Mouse (Mus musculus) ZHBTc4 (cell line): ENCODE measurements around the gene Abat.

ENCODE experiments used
- DNase-seq: peaks from one replicate; pipeline ENCODE4 v3.0.0-alpha.2; 2011; ENCODE audit warnings: low read depth, low spot score

Gene Abat

DNA sequence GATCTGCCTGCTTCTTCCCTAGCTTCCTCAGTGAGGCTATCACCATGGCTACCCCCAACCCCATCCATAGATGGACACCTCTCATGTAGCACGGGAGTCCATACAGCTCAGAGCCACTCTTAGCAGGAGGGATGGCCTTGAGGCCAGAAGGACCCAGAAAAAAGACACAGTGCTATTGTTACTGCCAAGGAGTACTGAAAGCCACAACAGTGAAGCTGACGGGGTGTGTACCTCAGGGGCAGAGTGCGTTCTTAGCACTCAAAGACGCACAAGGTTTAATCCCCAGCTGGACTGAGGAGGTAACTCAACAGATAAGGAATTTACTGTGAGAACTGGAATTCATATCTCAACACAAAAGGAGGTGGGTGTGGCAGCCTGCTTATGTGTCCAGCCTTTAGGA is 59.8 kb downstream of the Abat start:
- peak; percentile 35 for DNase-seq

DNA sequence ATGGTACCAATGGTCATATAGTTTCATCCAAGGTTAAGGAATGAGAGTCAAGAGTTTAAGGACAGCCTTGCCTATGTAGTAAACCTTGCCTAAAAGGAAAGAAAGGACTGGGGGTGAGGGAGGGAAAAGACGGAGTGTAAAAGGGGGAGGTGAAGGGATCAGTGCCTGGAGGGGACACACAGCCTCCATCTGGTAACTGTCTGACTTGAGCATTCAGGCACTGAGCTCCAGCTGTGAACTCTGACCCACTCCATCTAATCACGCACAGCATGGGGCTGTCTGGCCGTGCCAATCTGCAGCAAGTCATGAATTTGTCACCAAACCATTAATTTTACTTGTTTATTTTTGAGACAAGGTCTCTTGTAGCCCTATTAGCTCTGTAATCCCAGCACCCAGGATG is 60.5 kb downstream of the Abat start:
- peak; percentile 41 for DNase-seq

DNA sequence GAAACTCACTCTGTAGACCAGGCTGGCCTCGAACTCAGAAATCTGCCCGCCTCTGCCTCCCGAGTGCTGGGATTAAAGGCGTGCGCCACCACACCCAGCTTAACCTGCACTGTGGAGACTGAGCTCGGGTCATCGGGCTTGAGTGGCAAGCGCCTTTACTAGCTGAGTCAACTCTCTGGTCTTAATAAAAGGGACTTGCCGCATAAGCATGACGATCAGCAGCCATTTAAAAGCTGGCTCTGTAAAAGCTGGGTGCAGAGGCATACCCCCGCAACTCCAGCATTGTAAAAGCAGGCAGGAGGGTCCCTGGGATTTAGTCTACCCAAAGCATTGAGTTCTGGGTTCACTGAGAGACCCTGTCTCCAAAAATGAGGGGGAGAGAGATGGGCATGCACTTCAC is 61.1 kb downstream of the Abat start:
- DNase-seq, result peak; percentile 30

DNA sequence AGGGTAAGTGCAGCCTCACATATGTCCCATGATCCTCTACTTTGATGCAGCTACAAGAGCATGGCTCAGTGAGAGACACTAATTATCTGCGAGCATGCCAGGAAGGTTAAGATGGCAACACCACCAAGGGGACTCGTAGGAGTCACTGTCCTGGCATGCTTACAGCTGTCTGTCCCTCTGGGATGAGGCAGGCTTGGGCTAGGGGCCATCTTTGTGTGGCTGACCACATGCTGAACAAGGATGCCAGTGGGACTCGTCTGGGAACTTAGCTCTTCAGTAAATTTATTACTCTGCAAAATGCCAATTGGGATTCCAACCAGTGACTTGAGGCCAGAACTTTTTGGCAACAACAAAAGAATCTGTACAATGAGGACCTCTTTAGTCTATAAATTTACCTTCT is 62.9 kb downstream of the Abat start:
- DNase-seq, result no peak

DNA sequence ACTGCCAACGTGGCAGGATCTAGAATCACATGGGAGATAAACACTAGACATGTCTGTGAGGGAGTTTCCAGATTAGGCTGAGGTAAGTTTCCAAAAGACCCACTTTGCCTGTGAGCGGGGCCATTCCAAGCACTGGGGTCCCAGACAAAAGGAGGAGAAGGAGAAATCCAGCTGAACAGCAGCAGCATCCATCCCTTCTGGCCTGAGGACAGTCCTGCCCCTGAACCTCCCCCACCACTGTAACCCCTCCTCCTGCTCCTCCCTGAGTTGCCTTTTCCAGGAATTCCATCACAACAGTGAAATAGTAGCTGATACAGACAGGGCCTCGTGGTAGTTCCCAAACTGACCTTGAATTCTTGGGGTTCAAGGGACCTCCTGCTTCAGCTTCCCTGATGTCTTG is 63.7 kb downstream of the Abat start:
- no peak for DNase-seq

DNA sequence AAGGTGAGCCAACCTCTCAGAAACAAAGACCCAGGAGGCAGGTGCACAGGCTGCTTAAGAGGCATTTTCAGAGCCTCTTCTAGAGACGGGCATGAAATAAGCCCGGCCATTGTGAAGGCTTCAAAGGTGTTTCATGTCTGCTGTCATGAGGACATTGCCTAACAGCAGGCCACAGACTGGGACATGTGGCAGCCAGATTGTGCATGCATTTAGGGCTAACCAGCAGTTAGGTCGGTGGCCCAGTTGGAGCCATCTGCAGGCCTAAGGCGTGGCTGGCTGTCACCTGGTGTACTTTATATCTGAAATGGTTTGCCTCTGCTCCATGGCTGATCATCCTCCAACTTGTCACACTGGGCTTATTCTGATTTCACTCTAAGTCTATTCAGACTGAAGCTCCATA is 65.1 kb downstream of the Abat start:
- no peak for DNase-seq

DNA sequence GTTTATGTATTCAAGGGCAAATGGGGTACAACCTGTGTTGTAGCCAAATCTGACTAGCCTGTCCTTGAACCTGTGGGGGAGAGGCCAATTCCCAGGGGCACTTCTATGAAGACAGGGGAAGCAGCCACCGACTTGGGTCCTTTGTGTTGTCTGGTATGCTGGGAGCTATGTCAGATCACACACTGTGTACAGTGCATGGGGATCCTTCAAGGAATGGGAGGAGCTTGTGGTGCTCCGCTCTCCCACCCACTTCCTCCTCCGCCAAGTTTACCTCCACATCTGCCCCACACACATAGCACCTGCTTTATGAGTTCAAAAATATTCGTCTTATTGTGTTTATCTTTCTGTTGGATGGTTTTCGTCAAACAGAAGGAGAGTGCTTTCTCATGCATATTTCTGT is 66.3 kb downstream of the Abat start:
- DNase-seq, result peak; percentile 50

DNA sequence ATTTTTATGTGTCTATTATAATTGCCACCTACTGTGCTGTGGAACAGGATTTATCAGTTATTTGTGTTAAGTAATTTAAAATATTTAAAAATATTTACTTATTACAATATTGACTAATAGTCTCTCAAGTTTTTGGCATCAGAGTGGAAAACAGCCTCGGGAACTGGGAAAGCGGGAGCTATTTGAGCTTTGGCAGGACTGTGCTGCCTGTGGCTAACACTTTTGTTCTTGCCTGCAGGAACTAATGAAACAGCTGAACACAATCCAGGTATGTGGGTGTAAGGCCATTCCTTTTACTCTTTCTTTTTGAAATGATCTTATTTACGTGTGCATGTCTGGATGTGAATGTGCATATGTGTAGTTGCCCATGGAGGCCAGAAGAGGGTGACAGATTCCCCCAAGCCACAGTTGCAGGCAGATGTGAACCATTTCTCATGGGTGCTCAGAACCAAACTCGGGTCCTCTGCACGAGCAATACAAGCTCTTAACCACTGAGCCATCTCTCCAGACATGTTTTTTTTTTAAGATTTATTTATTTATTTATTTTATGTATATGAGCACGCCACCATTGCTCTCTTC is 68.5 kb downstream of the Abat start:
- peak; percentile 56 for DNase-seq

DNA sequence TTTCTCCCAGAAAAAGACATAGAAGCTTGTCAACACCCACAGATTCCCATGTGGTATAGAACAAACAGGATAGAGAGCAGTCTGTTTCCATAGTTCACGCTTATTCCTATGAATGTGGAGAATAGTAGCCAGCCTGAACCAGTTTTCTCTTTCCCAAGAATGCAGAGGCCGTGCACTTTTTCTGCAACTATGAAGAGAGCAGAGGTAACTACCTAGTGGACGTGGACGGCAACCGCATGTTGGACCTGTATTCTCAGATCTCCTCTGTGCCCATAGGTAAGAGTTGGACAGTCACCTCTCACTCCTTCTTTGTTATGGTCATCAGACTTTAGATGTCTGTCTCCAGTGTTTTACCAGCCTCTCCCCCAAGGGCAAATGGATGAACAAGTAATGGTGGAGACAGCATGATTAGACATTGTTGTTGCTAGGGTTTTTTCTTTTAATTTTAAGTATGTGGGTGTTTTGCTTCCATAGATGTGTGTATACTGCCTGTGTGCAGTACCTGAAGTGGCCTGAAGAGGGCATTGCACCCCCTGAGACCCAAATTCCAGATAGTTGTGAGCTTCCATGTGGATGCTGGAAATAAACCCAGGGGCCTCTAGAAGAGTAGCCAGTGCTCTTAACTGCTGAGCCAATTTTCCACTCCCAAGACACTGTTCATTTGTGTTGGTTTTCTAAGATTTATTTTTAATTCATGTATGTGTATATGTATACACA is 69.5 kb downstream of the Abat start:
- peak; percentile 59 for DNase-seq

DNA sequence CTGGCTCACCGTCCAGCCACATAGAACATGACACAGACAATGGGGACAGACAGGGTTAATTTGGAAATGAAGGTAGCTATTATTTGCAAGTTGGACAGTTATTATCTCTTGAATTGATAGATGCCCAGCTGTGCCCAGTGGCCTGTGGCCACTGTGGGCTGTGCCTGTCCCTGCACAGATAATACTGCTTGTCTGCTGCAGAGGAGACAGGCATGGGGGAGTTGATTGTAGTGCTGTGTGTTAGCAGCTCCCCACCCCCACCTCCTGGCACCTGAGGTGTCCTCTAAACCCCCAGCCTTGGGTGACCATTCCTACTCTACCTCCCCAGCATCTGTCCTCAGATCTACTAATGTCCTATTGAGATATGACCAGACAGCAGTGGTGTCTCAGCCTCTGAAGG is 71.0 kb downstream of the Abat start:
- DNase-seq, result no peak

DNA sequence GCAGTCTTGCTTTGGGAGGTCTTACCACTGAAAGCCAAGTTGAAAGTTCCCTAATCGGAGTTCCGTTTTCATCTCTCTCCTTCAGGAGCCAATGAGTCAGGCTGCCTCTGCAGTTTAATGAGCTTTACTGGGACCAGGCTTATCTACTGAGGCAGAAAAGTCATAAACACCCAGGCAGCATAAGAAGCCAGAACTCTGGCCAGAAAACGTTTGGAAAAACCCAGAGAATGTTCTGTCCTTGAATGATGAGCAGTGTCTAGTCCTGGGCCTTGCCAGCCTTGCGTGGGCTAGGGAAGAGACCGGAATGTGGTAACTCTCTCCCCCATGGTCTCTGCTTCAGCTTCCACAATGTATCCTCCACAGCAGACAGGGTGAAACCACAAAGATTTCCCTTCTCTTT is 71.8 kb downstream of the Abat start:
- no peak for DNase-seq

DNA sequence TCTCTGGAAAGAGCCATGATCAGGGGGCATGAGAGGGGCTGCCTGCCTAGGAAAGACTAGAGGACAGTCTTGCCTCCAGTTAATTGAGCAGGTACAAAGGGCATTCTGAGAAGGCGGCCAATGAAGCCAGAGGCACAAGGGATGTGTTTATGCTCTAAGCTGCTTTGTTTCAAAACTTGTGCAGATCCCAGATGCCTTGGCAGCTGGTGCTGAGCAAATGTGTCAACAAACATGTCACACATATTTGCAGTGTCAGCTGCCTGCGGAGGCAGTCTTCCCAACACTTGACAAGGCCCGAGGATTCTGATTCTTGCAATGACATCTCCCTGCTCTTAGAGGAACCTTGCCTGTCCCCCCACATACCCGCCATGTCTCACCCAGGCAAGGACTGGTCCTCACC is 82.2 kb downstream of the Abat start:
- DNase-seq, result no peak

DNA sequence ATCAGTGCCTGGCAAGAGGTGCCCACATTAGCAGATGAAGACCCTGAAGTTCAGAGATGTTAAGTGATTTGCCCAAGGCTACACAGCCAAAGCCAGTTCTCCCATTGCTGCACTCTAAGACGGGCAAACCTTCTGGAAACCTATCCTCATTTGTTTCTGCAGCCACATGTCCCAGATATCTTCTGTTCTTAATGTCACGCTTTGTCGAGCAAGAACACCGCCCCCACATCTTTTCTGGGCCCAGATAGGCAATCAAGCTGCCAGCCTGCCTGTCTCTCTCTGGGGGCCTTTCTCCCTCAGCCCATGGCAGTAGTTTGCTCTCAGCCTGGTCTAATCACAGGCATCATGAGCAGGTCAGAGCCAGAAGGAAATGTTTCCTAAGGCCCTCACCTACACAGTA is 83.1 kb downstream of the Abat start:
- DNase-seq, result no peak

DNA sequence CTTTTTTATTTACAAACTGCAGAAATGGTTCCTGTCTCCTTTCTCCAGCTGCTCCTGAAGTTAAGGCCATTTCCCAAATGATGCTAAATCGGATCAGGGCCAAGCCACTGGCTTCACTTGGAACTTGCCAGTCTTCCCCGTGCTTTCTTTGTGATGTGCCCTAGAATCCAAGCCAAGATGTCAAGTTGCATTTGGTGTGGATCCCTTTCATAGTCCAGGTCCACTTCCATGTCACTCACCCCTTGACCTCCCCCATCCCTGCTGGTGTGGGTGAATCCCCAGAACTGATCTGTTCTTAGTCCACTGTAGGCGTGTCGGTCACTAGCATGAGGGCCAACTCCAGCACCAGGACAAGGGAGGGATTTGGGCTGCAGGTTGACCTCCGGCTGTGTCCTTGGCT is 84.3 kb downstream of the Abat start:
- no peak for DNase-seq

DNA sequence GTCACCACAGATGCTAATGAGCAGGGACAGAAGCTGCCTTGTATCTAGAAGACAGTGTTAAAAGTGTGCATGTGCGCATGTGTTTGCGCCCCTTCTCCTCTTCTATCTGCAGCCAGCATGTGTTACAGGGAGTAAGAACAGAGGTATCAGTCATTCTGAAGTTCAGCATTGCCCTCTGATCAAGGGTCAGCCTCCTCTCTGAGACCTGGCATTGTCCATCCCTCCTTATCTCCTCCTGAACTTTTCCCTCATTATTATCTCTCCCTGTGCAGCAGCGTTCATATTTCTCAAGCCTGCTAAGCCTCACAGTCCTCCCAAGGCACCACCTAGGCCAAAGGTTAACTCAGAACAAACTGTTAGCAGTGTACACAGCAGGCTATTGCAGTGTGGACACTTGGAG is 90.6 kb downstream of the Abat start:
- DNase-seq, result no peak

DNA sequence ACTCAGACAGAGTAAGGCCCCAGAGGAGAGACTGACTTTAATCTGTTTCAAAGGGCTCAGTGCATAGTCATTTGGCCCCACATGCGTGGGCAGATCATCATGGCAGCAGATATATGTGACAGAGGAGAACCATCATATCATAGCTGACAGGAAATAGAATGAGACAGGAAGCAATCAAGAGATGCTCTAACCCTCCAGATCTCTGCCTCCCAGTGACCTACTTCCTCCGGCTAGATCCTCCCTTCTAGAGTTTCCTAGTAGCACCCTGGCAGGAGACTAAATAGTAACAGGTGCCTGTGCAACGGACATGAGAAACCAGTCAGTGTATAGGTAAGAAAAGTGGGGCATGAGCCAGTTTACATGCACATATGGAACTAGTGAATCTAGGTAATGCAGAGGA is 97.2 kb downstream of the Abat start:
- DNase-seq, result no peak

DNA sequence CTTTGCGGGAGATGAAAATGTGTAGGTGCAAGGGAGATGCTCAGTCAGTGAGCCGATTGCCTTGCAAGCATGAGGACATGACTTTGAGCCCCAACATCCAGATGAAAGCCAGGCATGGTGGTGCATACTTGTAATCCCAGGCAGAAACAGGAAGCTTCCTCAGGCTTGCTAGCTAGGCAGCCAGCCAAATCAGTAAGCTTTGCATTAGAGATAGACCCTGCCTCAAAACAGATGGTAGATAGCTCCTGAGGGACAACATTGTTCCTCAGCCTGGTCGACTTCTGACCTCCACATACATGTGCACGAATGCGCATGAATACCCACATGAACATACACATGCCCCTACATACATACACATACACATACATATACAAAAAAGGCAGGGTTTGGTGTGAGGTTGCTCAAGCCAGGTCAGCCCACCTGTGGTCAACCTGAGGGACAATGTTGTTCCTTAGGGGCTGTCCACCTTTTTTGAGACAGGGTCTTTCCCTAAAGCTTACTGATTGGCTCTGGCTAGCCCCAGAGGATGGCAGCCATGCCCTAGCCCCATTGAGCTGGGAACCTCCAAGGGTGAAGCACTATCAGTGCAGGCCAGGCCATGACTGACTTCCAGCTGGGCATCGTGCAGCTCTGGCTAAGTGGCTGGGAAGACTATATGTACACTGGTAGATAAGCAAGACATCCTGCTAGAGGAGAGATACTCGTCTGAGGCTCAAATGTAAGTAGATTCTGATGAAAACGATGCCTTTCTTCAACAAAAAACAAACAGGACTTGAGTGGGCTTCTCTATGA is 99.2 kb downstream of the Abat start:
- DNase-seq, result no peak

DNA sequence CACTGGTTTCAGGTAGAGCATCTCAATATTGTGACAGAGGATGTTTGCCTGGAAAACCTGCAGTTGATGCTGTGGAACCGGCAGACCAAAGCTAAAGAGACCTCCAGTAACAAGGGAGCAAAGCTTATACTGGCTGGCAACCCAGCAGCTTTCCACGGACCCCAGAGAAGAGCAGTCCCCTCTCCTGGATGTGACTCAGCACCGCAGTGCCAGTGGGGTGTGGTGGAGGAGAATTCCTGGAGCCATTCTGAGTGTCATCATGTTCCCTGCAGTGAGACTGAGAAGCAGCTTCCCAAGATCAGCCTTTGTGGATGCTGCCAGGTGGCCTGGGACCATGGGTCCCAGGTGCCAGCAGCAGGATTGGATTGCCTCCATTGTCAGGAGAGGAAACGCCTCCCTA is 99.8 kb downstream of the Abat start:
- no peak for DNase-seq

DNA sequence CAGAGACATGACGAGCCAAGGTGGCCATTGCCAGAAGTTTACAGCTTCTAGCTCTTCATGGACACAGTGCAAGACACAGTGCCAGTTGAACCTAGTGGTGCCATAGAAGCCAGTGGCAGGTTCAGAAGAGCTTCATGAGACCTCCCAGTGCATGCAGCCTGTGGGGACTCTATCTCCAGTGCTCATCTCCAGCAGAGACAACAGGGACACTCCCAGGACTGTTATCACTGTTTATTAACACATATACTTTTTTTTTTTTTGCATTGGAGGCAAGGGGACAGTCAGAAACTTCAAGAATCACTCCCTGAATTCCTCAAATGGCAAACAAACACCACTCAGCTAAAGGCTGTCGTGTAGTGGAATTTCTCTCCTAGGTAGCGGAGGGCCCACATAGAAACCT is 100.2 kb downstream of the Abat start:
- no peak for DNase-seq

DNA sequence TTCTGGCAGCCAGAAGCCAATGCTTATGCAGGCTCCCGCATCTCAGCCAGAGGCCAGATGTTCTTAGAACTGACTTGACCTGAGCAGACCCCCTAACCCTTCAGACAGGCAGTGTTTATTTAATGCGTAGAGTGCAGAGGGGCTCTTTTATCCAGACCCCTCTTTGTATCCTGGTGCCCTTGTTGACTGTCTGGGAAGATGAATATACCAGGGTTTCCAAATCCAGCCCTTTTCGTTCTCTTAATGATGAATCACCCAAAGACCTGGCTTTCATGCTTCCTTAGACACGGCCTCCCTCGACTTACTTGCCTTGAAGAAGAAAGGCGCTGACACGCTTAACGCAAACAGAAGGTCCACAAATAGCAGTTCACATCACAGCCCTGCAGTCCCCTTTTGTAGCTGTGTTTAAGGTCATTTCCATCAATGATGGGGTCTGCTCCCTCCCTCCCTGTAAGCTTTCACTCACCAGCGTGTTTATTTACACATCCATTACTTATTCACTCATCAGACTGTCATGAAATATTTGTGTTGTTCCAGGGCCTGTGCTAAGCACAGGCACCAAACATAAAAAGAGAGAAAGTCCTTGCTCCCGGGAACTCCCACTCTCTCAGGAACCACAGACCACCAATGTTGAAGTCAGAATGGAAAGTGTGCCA is 106.6 kb downstream of the Abat start:
- DNase-seq, result no peak

DNA sequence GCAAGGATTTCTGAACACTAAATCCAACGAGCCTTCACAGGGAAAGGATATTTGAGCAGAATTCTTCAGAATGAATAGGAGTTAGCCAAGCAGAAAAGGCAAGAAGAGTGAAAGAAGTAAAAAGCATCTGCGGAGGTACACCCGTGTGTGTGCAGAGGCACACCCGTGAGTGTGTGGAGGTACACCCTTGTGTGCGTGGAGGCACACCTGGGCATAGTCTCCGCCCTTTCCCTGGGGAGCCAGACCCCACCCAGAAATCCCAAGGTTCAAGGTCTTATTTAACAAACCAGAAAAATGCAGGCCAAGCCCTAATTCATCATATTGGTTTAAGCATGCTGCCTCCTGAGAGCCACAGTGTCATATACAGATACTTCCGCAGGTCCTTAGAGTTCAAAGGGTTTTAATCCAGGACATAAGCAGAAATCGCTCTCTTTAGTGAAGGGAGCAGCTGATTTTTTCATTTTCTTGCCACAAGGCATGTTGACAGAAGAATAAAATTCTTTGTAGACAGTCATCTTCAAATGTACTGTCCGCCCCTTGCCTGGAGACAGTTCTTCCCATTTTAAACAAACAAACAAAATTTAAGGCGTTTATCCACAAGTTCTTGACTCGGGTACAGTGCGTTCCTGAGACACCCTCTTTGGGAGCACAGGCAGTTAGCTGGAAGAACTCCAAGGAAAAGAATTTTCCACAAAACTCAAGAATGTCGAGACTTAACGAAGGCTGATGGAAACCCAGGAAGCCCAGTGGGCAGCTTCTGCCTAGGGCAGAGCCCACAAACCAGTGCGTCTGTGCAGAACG is 107.3 kb downstream of the Abat start:
- DNase-seq, result no peak

DNA sequence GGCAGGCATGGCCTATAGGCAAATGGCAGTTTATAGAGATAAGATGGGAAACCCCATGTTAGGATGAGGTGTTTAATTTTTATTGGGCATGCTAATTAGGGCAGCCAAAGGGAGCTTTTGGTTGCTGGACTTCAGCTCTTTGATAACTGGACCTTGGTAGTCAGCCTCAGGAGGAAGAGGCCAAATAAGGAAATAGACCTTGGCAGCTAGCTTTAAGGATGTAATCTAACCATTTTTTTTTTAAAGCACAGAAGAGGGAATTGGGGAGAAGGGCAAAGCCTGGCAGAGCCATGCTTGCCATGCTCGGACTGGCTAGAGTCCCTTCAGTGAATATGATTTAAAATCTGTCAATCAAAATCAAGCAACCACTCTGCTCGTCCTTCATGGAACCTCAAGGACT is 117.2 kb downstream of the Abat start:
- DNase-seq, result no peak
